Mouse (Mus musculus): Measurements from ENCODE around the gene Pex11g. TPM values are rescaled to one million over a fixed set of nuclear protein-coding genes. Genes with fewer than 3 reads are reported as not detected.
A peak's percentile ranks its signal among the peaks of the same experiment; 100 is the strongest.

Pex11g gene
- total and polyA plus RNA-seq, 2 experiments, result 27.8 to 51.2 TPM

- Histone ChIP-seq H3K4me3 (ENCODE audit: insufficient read depth, low read depth, low read length) (no peak overlapping the region), H3K4me1 (ENCODE audit: control insufficient read depth, insufficient read depth, low read length) (peaks cover 13% of the 10 kb centered on the region), H3K36me3 (ENCODE audit: control insufficient read depth, insufficient read depth, low read length) (no peaks in the 10 kb centered on the region), H3K9ac (ENCODE audit: low read depth, low read length) (no peak overlapping the region), H3K27ac (replicated peaks; ENCODE audit: insufficient read depth, low read depth, low read length) (no peak overlapping the region), H3K79me2 (ENCODE audit: control insufficient read depth, insufficient read depth, low read length) (peaks cover 5% of the 10 kb centered on the region; the same call in 1 of the 2 replicates), H3K27me3 (ENCODE audit: control insufficient read depth, insufficient read depth, low read length) (no peaks in the 10 kb centered on the region)
- WGBS, result 92% methylated on average over 3 of the region's 3 CpGs
- TF ChIP-seq POLR2A (IDR thresholded peaks at IDR 0.05; ENCODE audit: extremely low read depth, insufficient read depth, low read length) (no peak), CTCF (IDR thresholded peaks at IDR 0.05; ENCODE audit: low read depth, low read length) (no peak)
- no peak for DNase-seq (ENCODE audit: extremely low read depth, low read depth, low spot score)
These were observed 31.1 kb upstream of the Pex11g start for GRCm38 (mm10) chr8:3498583-3498982.

GRCm38 (mm10) chr8:3496428-3496748 is 28.9 kb upstream of the Pex11g start:
- Histone ChIP-seq H3K27me3 (ENCODE audit: control insufficient read depth, insufficient read depth, low read length) (no peaks in the 10 kb centered on the region), H3K79me2 (ENCODE audit: control insufficient read depth, insufficient read depth, low read length) (peaks cover 10% of the 10 kb centered on the region; the same call in 1 of the 2 replicates), H3K9ac (ENCODE audit: low read depth, low read length) (no peak overlapping the region), H3K27ac (replicated peaks; ENCODE audit: insufficient read depth, low read depth, low read length) (no peak overlapping the region), H3K4me1 (ENCODE audit: control insufficient read depth, insufficient read depth, low read length) (peaks cover 10% of the 10 kb centered on the region), H3K36me3 (ENCODE audit: control insufficient read depth, insufficient read depth, low read length) (no peaks in the 10 kb centered on the region), H3K4me3 (ENCODE audit: insufficient read depth, low read depth, low read length) (no peak overlapping the region)
- no peak for DNase-seq (ENCODE audit: extremely low read depth, low read depth, low spot score)
- WGBS, result 86% methylated on average over 15 of the region's 15 CpGs
- no peak for TF ChIP-seq CTCF (IDR thresholded peaks at IDR 0.05; ENCODE audit: low read depth, low read length)
- TF ChIP-seq POLR2A (IDR thresholded peaks at IDR 0.05; ENCODE audit: extremely low read depth, insufficient read depth, low read length), result no peak

- TF ChIP-seq POLR2A (IDR thresholded peaks at IDR 0.05; ENCODE audit: extremely low read depth, insufficient read depth, low read length), result no peak
- TF ChIP-seq CTCF (IDR thresholded peaks at IDR 0.05; ENCODE audit: low read depth, low read length), result no peak
- Histone ChIP-seq H3K27me3 (ENCODE audit: control insufficient read depth, insufficient read depth, low read length) (no peaks in the 10 kb centered on the region), H3K4me1 (ENCODE audit: control insufficient read depth, insufficient read depth, low read length) (peaks cover 6% of the 10 kb centered on the region), H3K36me3 (ENCODE audit: control insufficient read depth, insufficient read depth, low read length) (no peaks in the 10 kb centered on the region), H3K27ac (replicated peaks; ENCODE audit: insufficient read depth, low read depth, low read length) (no peak overlapping the region), H3K9ac (ENCODE audit: low read depth, low read length) (no peak overlapping the region), H3K4me3 (ENCODE audit: insufficient read depth, low read depth, low read length) (no peak overlapping the region), H3K79me2 (ENCODE audit: control insufficient read depth, insufficient read depth, low read length) (peaks cover 10% of the 10 kb centered on the region; the same call in 1 of the 2 replicates)
- WGBS, result 97% methylated on average over 44 of the region's 44 CpGs
- no peak for DNase-seq (ENCODE audit: extremely low read depth, low read depth, low spot score)
These were observed 28.3 kb upstream of the Pex11g start for GRCm38 (mm10) chr8:3495578-3496427.

GRCm38 (mm10) chr8:3493845-3494208 is 26.3 kb upstream of the Pex11g start:
- TF ChIP-seq POLR2A (IDR thresholded peaks at IDR 0.05; ENCODE audit: extremely low read depth, insufficient read depth, low read length) (no peak), CTCF (IDR thresholded peaks at IDR 0.05; ENCODE audit: low read depth, low read length) (no peak)
- WGBS, result 37% methylated on average over 6 of the region's 6 CpGs
- Histone ChIP-seq H3K79me2 (ENCODE audit: control insufficient read depth, insufficient read depth, low read length) (peaks cover 10% of the 10 kb centered on the region; the same call in 1 of the 2 replicates), H3K27me3 (ENCODE audit: control insufficient read depth, insufficient read depth, low read length) (no peaks in the 10 kb centered on the region), H3K36me3 (ENCODE audit: control insufficient read depth, insufficient read depth, low read length) (no peaks in the 10 kb centered on the region), H3K9ac (ENCODE audit: low read depth, low read length) (peak overlapping the region; percentile 100; the same call in 1 of the 2 replicates), H3K4me3 (ENCODE audit: insufficient read depth, low read depth, low read length) (peak overlapping the region; percentile 100), H3K4me1 (ENCODE audit: control insufficient read depth, insufficient read depth, low read length) (peaks cover 3% of the 10 kb centered on the region; the same call in 1 of the 2 replicates), H3K27ac (replicated peaks; ENCODE audit: insufficient read depth, low read depth, low read length) (no peak overlapping the region)
- no peak for DNase-seq (ENCODE audit: extremely low read depth, low read depth, low spot score)

GRCm38 (mm10) chr8:3492901-3493844 is 25.7 kb upstream of the Pex11g start, which contains the start of gene Zfp358:
Gene Zfp358, plus strand, starts transcription at chr8:3493138.
- TF ChIP-seq CTCF (IDR thresholded peaks at IDR 0.05; ENCODE audit: low read depth, low read length) (no peak), POLR2A (IDR thresholded peaks at IDR 0.05; ENCODE audit: extremely low read depth, insufficient read depth, low read length) (peak; percentile 37; the same call in 1 of the 2 replicates)
- peak within 1 kb of the TSS; percentile 72 for H3K27ac ChIP-seq (replicated peaks; ENCODE audit: insufficient read depth, low read depth, low read length)
- no peak for DNase-seq (ENCODE audit: extremely low read depth, low read depth, low spot score)
- H3K9ac ChIP-seq (ENCODE audit: low read depth, low read length), result peak within 1 kb of the TSS; percentile 100
- no peaks in the 10 kb centered on the region for H3K27me3 ChIP-seq (ENCODE audit: control insufficient read depth, insufficient read depth, low read length)
- H3K4me1 ChIP-seq (ENCODE audit: control insufficient read depth, insufficient read depth, low read length), result peaks cover 3% of the 10 kb centered on the region; the same call in 1 of the 2 replicates
- peak within 1 kb of the TSS; percentile 100 for H3K4me3 ChIP-seq (ENCODE audit: insufficient read depth, low read depth, low read length)
- H3K36me3 ChIP-seq (ENCODE audit: control insufficient read depth, insufficient read depth, low read length), result no peaks in the 10 kb centered on the region
- 1% methylated on average over 57 of the region's 64 CpGs for WGBS
- H3K79me2 ChIP-seq (ENCODE audit: control insufficient read depth, insufficient read depth, low read length), result peaks cover 10% of the 10 kb centered on the region; the same call in 1 of the 2 replicates
